ENCODE assay signal across 14 mouse cellular contexts in the genomic region with DNA sequence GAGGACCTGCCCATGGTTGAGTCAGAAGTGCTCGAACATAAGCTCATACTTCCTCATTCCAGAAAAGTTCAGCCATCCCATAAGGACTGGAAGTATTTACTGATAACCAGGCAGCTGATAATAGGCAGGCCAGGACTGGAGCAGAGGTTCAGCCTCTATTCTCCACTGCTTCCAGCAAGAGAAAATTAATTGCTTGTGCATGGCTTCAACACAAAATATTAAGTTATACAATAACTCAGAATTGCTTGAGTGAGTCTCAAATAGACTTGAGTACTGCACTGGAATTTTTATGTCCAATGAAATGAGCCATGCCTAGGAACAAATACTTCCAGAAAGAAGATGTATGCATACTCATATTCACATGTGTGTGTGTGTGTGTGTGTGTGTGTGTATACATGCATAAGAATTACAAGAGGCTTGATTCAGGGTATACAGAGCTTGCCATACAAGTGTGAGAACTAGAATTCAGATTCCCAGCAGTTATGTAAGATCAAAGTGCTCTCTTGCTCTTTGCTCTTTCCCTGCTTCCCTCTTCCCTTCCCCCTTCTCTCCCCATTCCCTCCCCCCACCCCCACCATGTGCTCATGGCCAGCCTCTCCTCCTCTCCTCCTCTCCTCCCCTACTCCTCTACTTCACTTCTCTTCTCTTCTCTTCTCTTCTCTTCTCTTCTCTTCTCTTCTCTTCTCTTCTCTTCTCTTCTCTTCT. TPM values are rescaled to one million over a fixed set of nuclear protein-coding genes. Genes with fewer than 3 reads are reported as not detected.
DNase-seq lines count a peak whose midpoint lies in the region; ATAC-seq and TF ChIP-seq lines count a peak whose summit lies in the region.
"Had no signal": no experiment of that assay in that cellular context is flagged by ENCODE, and none has a peak within 500 bp of the region (broad histone marks: within the 10 kb centered on the region; RNA-seq: fewer than 3 reads in every experiment).

No protein-coding gene starts in this region.

- H3K4me2 ChIP-seq in midbrain, embryonic 13.5 days (replicated peaks) = no peak overlapping the region
- H3K4me2 ChIP-seq: forebrain, embryonic 12.5 days; limb, embryonic 15.5 days had no signal

- H3K79me2 ChIP-seq in MEL (ENCODE audit: control insufficient read depth, insufficient read depth, low read length, poor library complexity) = no peaks in the 10 kb centered on the region

- in situ Hi-C loops in Patski (cut with MboI; ENCODE audit: low pct_unique_long_range_greater_than_20kb) = no loop called here

- TF ChIP-seq EP300 in MEL (IDR thresholded peaks at IDR 0.05; ENCODE audit: low read depth in 1 of 2, low read length in 2 of 2) = no peak

- peak; percentile 93 for ATAC-seq in Patski
- ATAC-seq in midbrain, embryonic 13.5 days = no peak
- ATAC-seq: hindbrain, postnatal 0 days; midbrain, embryonic 16.5 days had no signal

- H3K4me1 ChIP-seq in MEL (ENCODE audit: control insufficient read depth in 1 of 2, insufficient read depth in 2 of 2, low read length in 2 of 2) = no peaks in the 10 kb centered on the region
- no peaks in the 10 kb centered on the region for H3K4me1 ChIP-seq in midbrain, embryonic 13.5 days (replicated peaks)
- H3K4me1 ChIP-seq: forebrain, embryonic 12.5 days; limb, embryonic 15.5 days had no signal

- no peak for TF ChIP-seq RAD21 in MEL (IDR thresholded peaks at IDR 0.05; ENCODE audit: low read depth, low read length)

- H3K27me3 ChIP-seq in MEL (ENCODE audit: control insufficient read depth in 1 of 2, insufficient read depth in 2 of 2, low read length in 2 of 2) (no peaks in the 10 kb centered on the region; a peak in 2 of 4 replicates), Patski (no peaks in the 10 kb centered on the region)
- no peaks in the 10 kb centered on the region for H3K27me3 ChIP-seq in midbrain, embryonic 13.5 days
- H3K27me3 ChIP-seq: forebrain, embryonic 12.5 days; limb, embryonic 15.5 days had no signal

- no peak for TF ChIP-seq POLR2A in MEL (IDR thresholded peaks at IDR 0.05; ENCODE audit: control insufficient read depth in 1 of 2, insufficient read depth in 1 of 2, low read depth in 1 of 2, low read length in 2 of 2, poor library complexity in 1 of 2)

- CTCF ChIA-PET in Patski (lab: Charles Lee) = interaction anchor here (0.7 to 2.9 kb wide), 5 partner anchors 9 to 90 kb away, joined by 3 to 9 read pairs (median 4); no protein-coding TSS in a partner anchor

- H3K4me3 ChIP-seq in MEL (ENCODE audit: control insufficient read depth in 1 of 2, insufficient read depth in 1 of 2, low read depth in 2 of 2, low read length in 2 of 2) = no peak overlapping the region
- no peak overlapping the region for H3K4me3 ChIP-seq in midbrain, embryonic 13.5 days (replicated peaks)
- H3K4me3 ChIP-seq: forebrain, embryonic 12.5 days; limb, embryonic 15.5 days had no signal

- TF ChIP-seq CTCF in MEL (IDR thresholded peaks at IDR 0.05 in 2 of 3, conservative IDR thresholded peaks at IDR 0.05 in 1 of 3; ENCODE audit: control insufficient read depth in 1 of 3, insufficient read depth in 1 of 3, low read depth in 2 of 3, low read length in 3 of 3, poor library complexity in 1 of 3, severe bottlenecking in 1 of 3) (no peak), Patski (IDR thresholded peaks at IDR 0.05) (no peak)

- H3K27ac ChIP-seq in MEL (ENCODE audit: control insufficient read depth, low read depth, low read length) = no peak overlapping the region
- no peak overlapping the region for H3K27ac ChIP-seq in midbrain, embryonic 13.5 days
- H3K27ac ChIP-seq: forebrain, embryonic 12.5 days; hindbrain, postnatal 0 days; limb, embryonic 15.5 days had no signal

- POLR2A ChIA-PET in Patski (lab: Charles Lee) = interaction anchor here (0.6 kb wide), 1 partner anchor 41 kb away, joined by 3 read pairs; no protein-coding TSS in a partner anchor

- peak; percentile 61 for DNase-seq in kidney, adult 11 months
- no peak for DNase-seq in kidney, adult 18-20 months
- DNase-seq in MEL (ENCODE audit: low read depth, low spot score) = peak; percentile 9
- DNase-seq in Patski (ENCODE audit: low read depth, low spot score) = peak; percentile 37
- DNase-seq in kidney, postnatal 25 days = peak; percentile 21 to 57
- no peak for DNase-seq in adrenal gland, postnatal 4 days (ENCODE audit: low spot score in 2 of 2)
- DNase-seq: cerebellum, adult 18-20 months had no signal

- H3K9ac ChIP-seq in MEL (ENCODE audit: control insufficient read depth, low read depth, low read length, poor library complexity, severe bottlenecking) = no peak overlapping the region
- no peak overlapping the region for H3K9ac ChIP-seq in midbrain, embryonic 13.5 days (replicated peaks)
- H3K9ac ChIP-seq: forebrain, embryonic 12.5 days; limb, embryonic 15.5 days had no signal

- WGBS in midbrain, embryonic 13.5 days = 78% methylated on average over 1 of the region's 1 CpGs

- no peaks in the 10 kb centered on the region for H3K36me3 ChIP-seq in MEL (ENCODE audit: control insufficient read depth in 1 of 2, insufficient read depth in 2 of 2, low read length in 2 of 2)
- no peaks in the 10 kb centered on the region for H3K36me3 ChIP-seq in midbrain, embryonic 13.5 days
- H3K36me3 ChIP-seq: forebrain, embryonic 12.5 days; limb, embryonic 15.5 days had no signal

- no peaks in the 10 kb centered on the region for H3K9me3 ChIP-seq in MEL (replicated peaks; ENCODE audit: insufficient read depth, low read length)
- H3K9me3 ChIP-seq in midbrain, embryonic 13.5 days = no peaks in the 10 kb centered on the region
- H3K9me3 ChIP-seq: forebrain, embryonic 12.5 days; limb, embryonic 15.5 days had no signal

TF ChIP-seq in MEL, 35 proteins besides CTCF, POLR2A, EP300 and RAD21:
- TF ChIP-seq GATA1 (IDR thresholded peaks at IDR 0.05; ENCODE audit: low read depth, low read length) (no peak), MXI1 (IDR thresholded peaks at IDR 0.05; ENCODE audit: low read depth, low read length) (no peak), ELF1 (IDR thresholded peaks at IDR 0.05; ENCODE audit: low read depth, low read length) (no peak), HCFC1 (IDR thresholded peaks at IDR 0.05; ENCODE audit: low read depth, low read length) (no peak), ZKSCAN1 (IDR thresholded peaks at IDR 0.05; ENCODE audit: low read depth, low read length) (no peak), MYB (IDR thresholded peaks at IDR 0.05; ENCODE audit: low read depth, low read length) (no peak), USF1 (IDR thresholded peaks at IDR 0.05; ENCODE audit: low read depth, low read length) (no peak), BHLHE40 (IDR thresholded peaks at IDR 0.05; ENCODE audit: borderline replicate concordance, low read depth, low read length) (no peak), ZC3H11A (IDR thresholded peaks at IDR 0.05; ENCODE audit: low read depth, low read length) (no peak), MEF2A (IDR thresholded peaks at IDR 0.05; ENCODE audit: extremely low read depth, insufficient replicate concordance, low read depth, low read length, poor library complexity, severe bottlenecking) (no peak), E2F4 (IDR thresholded peaks at IDR 0.05; ENCODE audit: borderline replicate concordance, low read depth, low read length) (no peak), ETS1 (IDR thresholded peaks at IDR 0.05; ENCODE audit: low read depth, low read length) (no peak)
TF ChIP-seq in MEL: peak in this region for 0.

RNA-seq across cellular contexts. Expression of gene Asb15, which starts 18.9 kb away (rescaled TPM):
- total RNA-seq in MEL (2012; rRNA removed) = not detected in 2 replicates
- polyA plus RNA-seq in MEL (2012; ENCODE audit: insufficient read depth in 1 of 2, insufficient read length in 2 of 2, low read depth in 1 of 2, low replicate concordance in 2 of 2, missing spikeins in 1 of 2) (not detected), Patski (2021) (not detected)
- polyA plus RNA-seq in midbrain, embryonic 13.5 days (2015; fragmentation: Nextera tagmentation; extraction: Ambion mirVana) = not detected in 2 replicates
- total RNA-seq in adrenal gland, postnatal 4 days (2021) = under 1 TPM in 1 of 2 experiments, not detected in 1; 0.28 TPM
- polyA plus RNA-seq: forebrain, embryonic 12.5 days; limb, embryonic 15.5 days; midbrain, embryonic 16.5 days; neural tube, embryonic 11.5 days had no signal

RNA-seq across cellular contexts. Expression of gene Ndufa5, which starts 19.1 kb away (rescaled TPM):
- total RNA-seq in MEL (2012; rRNA removed) = 187 and 225 TPM in 2 replicates
- 100 to 1,000 TPM in 1 of 2 experiments, not detected in 1; 235 TPM for polyA plus RNA-seq in MEL (2012; ENCODE audit: insufficient read depth in 1 of 2, insufficient read length in 2 of 2, low read depth in 1 of 2, low replicate concordance in 2 of 2, missing spikeins in 1 of 2)
- polyA plus RNA-seq in Patski (2021) = 218 TPM
- polyA plus RNA-seq in midbrain, embryonic 13.5 days (2015; fragmentation: Nextera tagmentation; extraction: Ambion mirVana) = 360 and 376 TPM in 2 replicates
- 100 to 1,000 TPM; 226 to 253 TPM for total RNA-seq in adrenal gland, postnatal 4 days (2021)

RNA-seq across cellular contexts. Expression of gene Iqub, which starts 32.0 kb away (rescaled TPM):
- not detected in 2 replicates for total RNA-seq in MEL (2012; rRNA removed)
- polyA plus RNA-seq in MEL (2012; ENCODE audit: insufficient read depth in 1 of 2, insufficient read length in 2 of 2, low read depth in 1 of 2, low replicate concordance in 2 of 2, missing spikeins in 1 of 2) = not detected
- polyA plus RNA-seq in Patski (2021) = not detected
- 0.68 and 0.77 TPM in 2 replicates for polyA plus RNA-seq in midbrain, embryonic 13.5 days (2015; fragmentation: Nextera tagmentation; extraction: Ambion mirVana)
- total RNA-seq in adrenal gland, postnatal 4 days (2021) = under 1 TPM; 0.34 to 0.51 TPM

RNA-seq across cellular contexts. Expression of gene Lmod2, which starts 50.7 kb away (rescaled TPM):
- total RNA-seq in MEL (2012; rRNA removed) = not detected in 2 replicates
- not detected for polyA plus RNA-seq in MEL (2012; ENCODE audit: insufficient read depth in 1 of 2, insufficient read length in 2 of 2, low read depth in 1 of 2, low replicate concordance in 2 of 2, missing spikeins in 1 of 2)
- not detected for polyA plus RNA-seq in Patski (2021)
- polyA plus RNA-seq in midbrain, embryonic 13.5 days (2015; fragmentation: Nextera tagmentation; extraction: Ambion mirVana) = not detected in 2 replicates
- 1 to 10 TPM; 1.8 to 8.0 TPM for total RNA-seq in adrenal gland, postnatal 4 days (2021)
- total RNA-seq: hindbrain, postnatal 0 days had no signal
- polyA plus RNA-seq: cortical plate, adult 2 months; forebrain, embryonic 12.5 days; hindbrain, postnatal 0 days; midbrain, embryonic 16.5 days had no signal

Comparison
In these comparisons a context has a peak if more than half of its experiments do, and no peak if none do; other contexts are left out.
1. DNase-seq: peak in kidney, adult 11 months (single experiment), MEL (single experiment), Patski (single experiment) and kidney, postnatal 25 days (2 of 2); none in kidney, adult 18-20 months (single experiment) and adrenal gland, postnatal 4 days (0 of 2).